Mouse (Mus musculus) liver, embryonic 16.5 days (tissue): ENCODE data around the gene Ip6k3. TPM values are rescaled to one million over a fixed set of nuclear protein-coding genes. Genes with fewer than 3 reads are reported as not detected.

Source experiments
- ATAC-seq: fragments of 200-750 bp; cut with Nextera tagmentation; 2 replicates; pipeline ENCODE4 v1.8.0; 2017; ENCODE audit warnings: low read depth, mild to moderate bottlenecking, moderate number of reproducible peaks, moderate library complexity
- H3K27ac ChIP-seq: fragments of 300-500 bp; sonication (generic); 2 replicates; pipeline ENCODE4 v1.5.1; 2014; ENCODE audit warnings: mild to moderate bottlenecking, low read length
- H3K27me3 ChIP-seq: fragments of 300-500 bp; sonication (generic); 2 replicates; pipeline ENCODE4 v1.6.1; 2014; ENCODE audit warnings: low read depth, low read length, mixed read lengths; ENCODE audit not compliant: control insufficient read depth, insufficient read depth
- H3K36me3 ChIP-seq: fragments of 300-500 bp; sonication (generic); 2 replicates; pipeline ENCODE4 v1.6.1; 2014; ENCODE audit warnings: mild to moderate bottlenecking; ENCODE audit not compliant: control insufficient read depth, insufficient read depth
- H3K4me1 ChIP-seq: fragments of 300-500 bp; sonication (generic); 2 replicates; pipeline ENCODE4 v1.6.1; 2014; ENCODE audit warnings: low read depth, low read length, mixed read lengths; ENCODE audit not compliant: control insufficient read depth
- H3K4me2 ChIP-seq: fragments of 300-500 bp; sonication (generic); 2 replicates; pipeline ENCODE4 v1.6.1; 2014; ENCODE audit warnings: low read depth, low read length, mixed read lengths
- H3K4me3 ChIP-seq: fragments of 300-500 bp; sonication (generic); 2 replicates; pipeline ENCODE4 v1.5.1; 2014; ENCODE audit warnings: low read depth, mild to moderate bottlenecking, low read length
- H3K9ac ChIP-seq: fragments of 300-500 bp; sonication (generic); 2 replicates; pipeline ENCODE4 v1.6.1; 2014; ENCODE audit warnings: low read depth, low read length
- H3K9me3 ChIP-seq: fragments of 300-500 bp; sonication (generic); replicated peaks from 2 replicates; pipeline ENCODE4 v1.6.1; 2016; ENCODE audit warnings: low read length; ENCODE audit not compliant: control insufficient read depth
- WGBS: fragments of 180-500 bp; shearing (Covaris S2); extraction: QIAGEN DNeasy Blood & Tissue Kit; methylation state at CpG from one replicate; pipeline ENCODE4 v1.1.7; 2014; ENCODE audit not compliant: insufficient replicate concordance; 5-methylcytosine and 5-hydroxymethylcytosine counted together
- polyA plus RNA-seq: library from polyadenylated mRNA; unstranded; fragments of >200 nt; fragmentation: Nextera tagmentation; extraction: Ambion mirVana; gene quantifications from 2 replicates; pipeline ENCODE4 v1.2.1, GENCODE M21; 2015

Gene Ip6k3
- polyA plus RNA-seq, 1 experiment from 2014 or later = 0.28 TPM

- H3K9me3 ChIP-seq = no peaks in the 10 kb centered on the region
- H3K27ac ChIP-seq = no peak overlapping the region
- WGBS = 70% methylated on average over 11 of the region's 11 CpGs
- H3K27me3 ChIP-seq = no peaks in the 10 kb centered on the region
- no peak overlapping the region for H3K4me2 ChIP-seq
- peaks cover 25% of the 10 kb centered on the region for H3K36me3 ChIP-seq
- H3K9ac ChIP-seq = no peak overlapping the region
- no peak overlapping the region for H3K4me3 ChIP-seq
- peaks cover 21% of the 10 kb centered on the region for H3K4me1 ChIP-seq
- ATAC-seq = no peak
Measured at GRCm38 (mm10) chr17:27200801-27201200, 33.2 kb upstream of the Ip6k3 start.

DNA sequence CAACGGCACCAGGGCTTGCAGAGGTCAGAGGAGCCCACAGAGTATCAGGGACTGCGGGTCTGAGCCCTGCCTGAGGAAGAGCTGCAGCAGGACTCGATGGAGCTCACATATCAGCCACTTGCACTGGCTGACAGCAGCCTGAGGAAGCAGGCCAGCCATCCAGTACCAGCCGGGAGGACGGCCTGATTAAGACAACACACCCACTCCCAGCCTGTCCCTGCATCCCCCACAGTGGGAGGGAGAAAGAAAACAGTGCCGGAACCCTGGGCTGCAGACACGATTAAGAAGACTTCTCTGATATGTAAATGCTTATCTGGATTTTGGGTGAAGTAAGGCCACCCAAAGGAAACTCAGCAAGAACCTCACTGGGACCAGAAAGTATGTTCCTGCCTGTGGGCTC, 32.3 kb upstream of the Ip6k3 start:
- H3K9me3 ChIP-seq = no peaks in the 10 kb centered on the region
- H3K4me2 ChIP-seq = no peak overlapping the region
- no peak for ATAC-seq
- no peaks in the 10 kb centered on the region for H3K27me3 ChIP-seq
- peaks cover 30% of the 10 kb centered on the region for H3K4me1 ChIP-seq
- H3K27ac ChIP-seq = no peak overlapping the region
- H3K36me3 ChIP-seq = peaks cover 30% of the 10 kb centered on the region
- H3K4me3 ChIP-seq = no peak overlapping the region
- H3K9ac ChIP-seq = no peak overlapping the region
- WGBS = 56% methylated on average over 7 of the region's 7 CpGs

GRCm38 (mm10) chr17:27199205-27199604, 31.6 kb upstream of the Ip6k3 start:
- H3K4me1 ChIP-seq = peaks cover 32% of the 10 kb centered on the region
- peaks cover 30% of the 10 kb centered on the region for H3K36me3 ChIP-seq
- H3K4me2 ChIP-seq = no peak overlapping the region
- H3K9ac ChIP-seq = no peak overlapping the region
- H3K4me3 ChIP-seq = no peak overlapping the region
- H3K27me3 ChIP-seq = no peaks in the 10 kb centered on the region
- 89% methylated on average over 9 of the region's 9 CpGs for whole genome bisulfite sequencing
- no peaks in the 10 kb centered on the region for H3K9me3 ChIP-seq
- no peak overlapping the region for H3K27ac ChIP-seq
- no peak for ATAC-seq

DNA sequence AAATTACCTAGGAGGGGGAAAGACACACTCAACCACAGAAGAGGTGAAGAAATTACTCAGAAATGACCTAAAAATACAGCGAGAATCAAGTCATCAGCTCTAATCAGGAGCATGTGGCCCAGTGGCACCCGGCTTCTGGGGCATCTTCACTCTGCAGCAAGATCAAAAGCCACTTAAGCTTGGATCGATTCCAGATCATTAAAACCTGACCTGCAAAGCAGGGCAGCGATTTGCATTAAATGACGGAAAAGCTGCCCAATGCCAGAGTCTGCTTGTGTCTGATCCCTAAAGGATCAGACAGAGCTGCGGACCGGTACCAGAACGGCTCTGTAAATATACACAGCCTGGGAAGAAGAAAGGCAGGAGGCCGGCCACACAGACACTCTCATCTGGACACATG, 28.6 kb upstream of the Ip6k3 start:
- H3K4me3 ChIP-seq = no peak overlapping the region
- H3K9me3 ChIP-seq = no peaks in the 10 kb centered on the region
- H3K27me3 ChIP-seq = no peaks in the 10 kb centered on the region
- no peak for ATAC-seq
- H3K36me3 ChIP-seq = peaks cover 38% of the 10 kb centered on the region
- no peak overlapping the region for H3K27ac ChIP-seq
- H3K9ac ChIP-seq = no peak overlapping the region
- no peak overlapping the region for H3K4me2 ChIP-seq
- H3K4me1 ChIP-seq = peaks cover 26% of the 10 kb centered on the region
- 81% methylated on average over 9 of the region's 9 CpGs for whole genome bisulfite sequencing

DNA sequence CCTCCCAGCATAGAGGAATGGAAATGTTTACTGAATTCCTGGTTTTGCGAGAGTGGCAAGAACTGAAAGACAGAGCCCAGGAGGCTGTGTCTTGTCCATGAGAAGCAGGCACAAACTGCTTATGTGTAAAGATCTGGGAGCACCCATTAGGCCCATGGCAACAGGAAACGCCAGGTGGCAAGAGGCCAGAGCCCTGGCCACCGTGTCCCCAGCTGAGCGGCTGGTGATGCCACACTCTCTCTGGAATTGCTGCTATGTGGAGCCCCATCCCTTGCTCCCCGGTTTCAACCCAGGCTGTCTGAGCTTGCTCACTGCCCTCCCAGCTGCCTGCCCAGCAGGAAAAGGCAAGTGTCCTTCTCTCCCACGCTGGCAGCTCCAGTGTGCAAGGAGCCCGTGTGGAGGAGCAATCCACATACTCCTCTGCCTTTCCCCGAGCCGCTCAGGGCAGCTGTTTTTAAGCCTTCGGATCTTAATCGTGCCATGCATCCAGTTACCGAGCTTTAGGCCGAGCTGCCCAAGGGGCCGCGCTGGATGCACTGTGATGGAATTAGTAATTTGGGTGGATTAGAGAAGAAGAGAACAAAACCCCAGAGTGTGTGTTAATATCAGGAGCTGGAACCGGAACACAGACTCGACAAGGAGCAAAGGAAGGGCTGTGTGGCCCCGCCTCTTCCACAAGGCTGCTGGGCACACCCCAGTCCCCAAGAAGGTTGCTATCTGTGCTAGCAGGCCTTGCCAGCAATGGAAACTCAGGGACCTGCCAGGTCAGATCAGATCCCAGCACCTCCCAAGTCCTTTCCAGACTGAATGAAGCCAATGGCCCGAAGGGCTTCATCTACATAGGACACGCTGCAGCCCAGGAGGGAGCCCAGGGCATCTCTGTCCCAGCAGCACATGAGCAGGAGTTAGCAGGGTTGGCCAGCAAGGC, 26.9 kb upstream of the Ip6k3 start:
- Histone ChIP-seq H3K27me3 (no peaks in the 10 kb centered on the region), H3K4me2 (peak overlapping the region; percentile 42), H3K4me1 (peaks cover 21% of the 10 kb centered on the region), H3K27ac (peak overlapping the region; percentile 79), H3K4me3 (0 out of 2 replicates have a peak overlapping the region, but pooled peaks have one; percentile 9), H3K9ac (peak overlapping the region; percentile 24), H3K36me3 (peaks cover 27% of the 10 kb centered on the region), H3K9me3 (no peaks in the 10 kb centered on the region)
- ATAC-seq = peak; percentile 90
- 62% methylated on average over 20 of the region's 20 CpGs for whole genome bisulfite sequencing

DNA sequence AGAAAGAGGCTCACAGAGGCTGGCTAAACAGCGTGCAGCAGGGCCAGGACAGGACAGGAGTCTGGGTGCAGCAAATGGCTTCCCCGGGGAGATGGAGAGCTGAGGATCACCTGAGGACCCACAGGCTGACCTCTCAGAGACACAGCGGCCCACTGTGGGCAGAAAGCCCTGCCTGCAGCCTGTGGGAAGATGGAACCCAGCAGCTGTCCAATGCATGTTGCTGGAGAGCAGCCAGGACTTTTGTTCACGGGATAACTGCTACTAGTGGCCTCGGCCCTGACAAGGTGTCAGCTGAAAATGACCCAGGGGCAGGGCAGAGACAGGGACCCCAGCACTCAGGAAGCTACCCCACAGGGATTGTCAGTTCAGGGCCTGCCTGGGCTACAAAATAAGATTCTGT, 24.2 kb upstream of the Ip6k3 start:
- peaks cover 21% of the 10 kb centered on the region for H3K4me1 ChIP-seq
- no peak overlapping the region for H3K27ac ChIP-seq
- H3K36me3 ChIP-seq = peaks cover 18% of the 10 kb centered on the region
- no peak for ATAC-seq
- H3K9ac ChIP-seq = no peak overlapping the region
- no peak overlapping the region for H3K4me2 ChIP-seq
- WGBS = 76% methylated on average over 5 of the region's 5 CpGs
- no peaks in the 10 kb centered on the region for H3K27me3 ChIP-seq
- no peak overlapping the region for H3K4me3 ChIP-seq
- no peaks in the 10 kb centered on the region for H3K9me3 ChIP-seq

- no peak overlapping the region for H3K9ac ChIP-seq
- no peaks in the 10 kb centered on the region for H3K9me3 ChIP-seq
- H3K4me3 ChIP-seq = no peak overlapping the region
- 73% methylated on average over 6 of the region's 6 CpGs for WGBS
- H3K27me3 ChIP-seq = no peaks in the 10 kb centered on the region
- H3K4me2 ChIP-seq = no peak overlapping the region
- H3K27ac ChIP-seq = no peak overlapping the region
- ATAC-seq = no peak
- peaks cover 21% of the 10 kb centered on the region for H3K4me1 ChIP-seq
- peaks cover 18% of the 10 kb centered on the region for H3K36me3 ChIP-seq
Measured at GRCm38 (mm10) chr17:27191189-27191588, 23.6 kb upstream of the Ip6k3 start.

GRCm38 (mm10) chr17:27189640-27190216, 22.1 kb upstream of the Ip6k3 start:
- H3K4me3 ChIP-seq = no peak overlapping the region
- no peak overlapping the region for H3K9ac ChIP-seq
- H3K27ac ChIP-seq = no peak overlapping the region
- no peak overlapping the region for H3K4me2 ChIP-seq
- peak; percentile 57 for ATAC-seq
- no peaks in the 10 kb centered on the region for H3K9me3 ChIP-seq
- peaks cover 9% of the 10 kb centered on the region for H3K4me1 ChIP-seq
- 41% methylated on average over 10 of the region's 10 CpGs for WGBS
- peaks cover 12% of the 10 kb centered on the region for H3K36me3 ChIP-seq
- H3K27me3 ChIP-seq = no peaks in the 10 kb centered on the region

GRCm38 (mm10) chr17:27188883-27189282, 21.3 kb upstream of the Ip6k3 start:
- Histone ChIP-seq H3K27ac (no peak overlapping the region), H3K4me1 (peaks cover 2% of the 10 kb centered on the region), H3K4me2 (no peak overlapping the region), H3K9me3 (no peaks in the 10 kb centered on the region), H3K9ac (no peak overlapping the region), H3K27me3 (no peaks in the 10 kb centered on the region), H3K36me3 (peaks cover 11% of the 10 kb centered on the region), H3K4me3 (no peak overlapping the region)
- 78% methylated on average over 9 of the region's 9 CpGs for WGBS
- no peak for ATAC-seq
